32 mouse cellular contexts compared by ENCODE assay signal in genomic region chr12:16261465-16261864, GRCm38 (mm10).
"Had no signal": no experiment of that assay in that cellular context is flagged by ENCODE, and none has a peak within 500 bp of the region (broad histone marks: within the 10 kb centered on the region; RNA-seq: fewer than 3 reads in every experiment).

No protein-coding gene starts in this region.

- H3K27ac ChIP-seq: heart, embryonic 10.5 days; heart, embryonic 13.5 days; heart, embryonic 15.5 days; hindbrain, embryonic 12.5 days; hindbrain, embryonic 13.5 days; hindbrain, embryonic 14.5 days; intestine, embryonic 15.5 days; kidney, embryonic 15.5 days; kidney, postnatal 0 days had no signal

- H3K4me2 ChIP-seq: heart, embryonic 11.5 days; heart, embryonic 12.5 days; heart, embryonic 13.5 days; heart, embryonic 15.5 days; hindbrain, embryonic 12.5 days; hindbrain, embryonic 13.5 days; hindbrain, embryonic 14.5 days; hindbrain, embryonic 15.5 days; intestine, embryonic 15.5 days; kidney, embryonic 15.5 days had no signal

- DNase-seq: heart, postnatal 10 days; heart, postnatal 14 days; heart, postnatal 36 days; heart, postnatal 4 days; kidney, adult 11 months; kidney, adult 18-20 months; kidney, adult 2 months; kidney, adult 8-10 months; kidney, adult 9 months; kidney, postnatal 10 days; kidney, postnatal 14 days; kidney, postnatal 25 days; kidney, postnatal 36 days; kidney, postnatal 4 days; layer of hippocampus, adult 9-11 months; layer of hippocampus, postnatal 36 days had no signal

- ATAC-seq: inflammation-experienced regulatory T-cells, adult 6 months; intestine, embryonic 15.5 days; intestine, embryonic 16.5 days; intestine, postnatal 0 days had no signal

- H3K36me3 ChIP-seq: heart, embryonic 10.5 days; heart, embryonic 12.5 days; heart, embryonic 13.5 days; heart, embryonic 15.5 days; hindbrain, embryonic 12.5 days; hindbrain, embryonic 13.5 days; hindbrain, embryonic 15.5 days; intestine, embryonic 15.5 days; kidney, embryonic 15.5 days had no signal

- H3K4me3 ChIP-seq: heart, embryonic 10.5 days; heart, embryonic 12.5 days; heart, embryonic 13.5 days; heart, embryonic 15.5 days; hindbrain, embryonic 12.5 days; hindbrain, embryonic 13.5 days; hindbrain, embryonic 15.5 days; intestine, embryonic 15.5 days; kidney, embryonic 15.5 days; layer of hippocampus, adult 2 months had no signal

- H3K9ac ChIP-seq: heart, embryonic 12.5 days; heart, embryonic 13.5 days; heart, embryonic 15.5 days; hindbrain, embryonic 12.5 days; hindbrain, embryonic 13.5 days; hindbrain, embryonic 14.5 days; hindbrain, embryonic 15.5 days; intestine, embryonic 15.5 days; kidney, embryonic 15.5 days had no signal

- H3K27me3 ChIP-seq: heart, embryonic 12.5 days; heart, embryonic 13.5 days; heart, embryonic 15.5 days; hindbrain, embryonic 12.5 days; hindbrain, embryonic 13.5 days; hindbrain, embryonic 15.5 days; intestine, embryonic 15.5 days; kidney, embryonic 15.5 days had no signal

- H3K4me1 ChIP-seq: hindbrain, embryonic 12.5 days; intestine, embryonic 15.5 days; kidney, embryonic 15.5 days had no signal

- H3K9me3 ChIP-seq: heart, embryonic 10.5 days; heart, embryonic 12.5 days; heart, embryonic 13.5 days; heart, embryonic 15.5 days; hindbrain, embryonic 12.5 days; hindbrain, embryonic 13.5 days; hindbrain, embryonic 15.5 days; intestine, embryonic 15.5 days; kidney, embryonic 15.5 days had no signal
